Mouse (Mus musculus): ENCODE results near the gene Fnbp1l. TPM values are rescaled to one million over a fixed set of nuclear protein-coding genes. Genes with fewer than 3 reads are reported as not detected.
A peak's percentile ranks its signal among the peaks of the same experiment; 100 is the strongest.

The Fnbp1l gene
- polyA plus RNA-seq, 1 experiment from 2014 or later: 4.0 TPM

DNA sequence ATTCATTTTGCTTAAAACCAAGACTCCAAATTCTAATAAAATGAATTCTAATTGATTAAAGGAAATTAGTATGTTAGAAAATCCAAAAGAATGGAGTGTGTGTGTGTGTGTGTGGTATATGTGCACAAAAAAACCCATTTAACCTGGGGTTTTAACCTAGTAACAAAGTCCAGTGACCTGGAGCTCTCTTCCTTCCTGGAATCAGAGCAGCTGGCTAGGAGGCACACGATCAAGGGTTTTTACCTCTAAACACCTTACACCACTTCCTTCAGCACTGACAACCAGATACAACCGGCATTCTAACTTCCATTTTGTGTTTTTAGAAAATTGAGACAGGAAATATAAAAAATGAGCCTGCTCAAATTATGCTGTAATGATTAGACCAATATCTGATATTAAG is 74.2 kb downstream of the Fnbp1l start:
- Histone ChIP-seq H3K36me3 (replicated peaks; ENCODE audit: insufficient read depth, low read length) (peaks cover 7% of the 10 kb centered on the region; the same call in 1 of the 2 replicates), H3K9me3 (ENCODE audit: low read length) (no peaks in the 10 kb centered on the region), H3K9ac (replicated peaks) (no peak overlapping the region), H3K27me3 (ENCODE audit: insufficient read depth, low read length) (no peaks in the 10 kb centered on the region), H3K4me3 (ENCODE audit: low read depth, low read length) (no peak overlapping the region), H3K27ac (ENCODE audit: low read depth) (no peak overlapping the region), H3K4me2 (ENCODE audit: low read depth, low read length) (no peak overlapping the region), H3K4me1 (ENCODE audit: insufficient read depth) (0 out of 2 replicates have a peak, but pooled peaks cover 3% of the 10 kb centered on the region)
- ATAC-seq (no peak), DNase-seq (no peak)
- TF ChIP-seq CTCF (IDR thresholded peaks at IDR 0.05; ENCODE audit: low read depth): no peak
- TF ChIP-seq EP300 (IDR thresholded peaks at IDR 0.05; ENCODE audit: low read depth): no peak
- 27% methylated on average over 2 of the region's 2 CpGs for WGBS (ENCODE audit: insufficient replicate concordance)

DNA sequence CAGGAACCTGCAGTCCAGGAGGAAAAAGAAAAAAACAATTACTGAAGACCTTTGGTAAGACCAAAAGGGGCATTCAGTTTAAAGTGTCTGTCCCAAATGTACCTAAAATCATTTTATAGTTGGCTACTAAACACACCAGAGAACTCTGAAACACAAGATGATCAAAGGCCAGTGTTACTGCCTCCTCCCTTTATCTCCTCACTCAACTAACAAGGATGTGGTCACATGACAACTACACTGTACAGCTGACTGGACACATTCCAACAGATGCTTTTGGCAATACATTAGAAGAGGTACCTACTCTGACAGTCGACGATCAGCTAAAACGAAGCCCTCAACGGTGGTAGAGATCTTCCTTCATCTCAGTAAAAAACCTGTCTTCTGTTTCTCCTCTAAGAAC is 78.6 kb downstream of the Fnbp1l start:
- no peak overlapping the region for H3K4me2 ChIP-seq (ENCODE audit: low read depth, low read length)
- WGBS (ENCODE audit: insufficient replicate concordance): 75% methylated on average over 4 of the region's 4 CpGs
- DNase-seq: no peak
- no peaks in the 10 kb centered on the region for H3K27me3 ChIP-seq (ENCODE audit: insufficient read depth, low read length)
- H3K36me3 ChIP-seq (replicated peaks; ENCODE audit: insufficient read depth, low read length): peaks cover 7% of the 10 kb centered on the region; the same call in 1 of the 2 replicates
- no peaks in the 10 kb centered on the region for H3K9me3 ChIP-seq (ENCODE audit: low read length)
- H3K27ac ChIP-seq (ENCODE audit: low read depth): no peak overlapping the region
- TF ChIP-seq CTCF (IDR thresholded peaks at IDR 0.05; ENCODE audit: low read depth) (no peak), EP300 (IDR thresholded peaks at IDR 0.05; ENCODE audit: low read depth) (no peak)
- no peak overlapping the region for H3K9ac ChIP-seq (replicated peaks)
- ATAC-seq: no peak
- no peaks in the 10 kb centered on the region for H3K4me1 ChIP-seq (ENCODE audit: insufficient read depth)
- H3K4me3 ChIP-seq (ENCODE audit: low read depth, low read length): no peak overlapping the region

DNA sequence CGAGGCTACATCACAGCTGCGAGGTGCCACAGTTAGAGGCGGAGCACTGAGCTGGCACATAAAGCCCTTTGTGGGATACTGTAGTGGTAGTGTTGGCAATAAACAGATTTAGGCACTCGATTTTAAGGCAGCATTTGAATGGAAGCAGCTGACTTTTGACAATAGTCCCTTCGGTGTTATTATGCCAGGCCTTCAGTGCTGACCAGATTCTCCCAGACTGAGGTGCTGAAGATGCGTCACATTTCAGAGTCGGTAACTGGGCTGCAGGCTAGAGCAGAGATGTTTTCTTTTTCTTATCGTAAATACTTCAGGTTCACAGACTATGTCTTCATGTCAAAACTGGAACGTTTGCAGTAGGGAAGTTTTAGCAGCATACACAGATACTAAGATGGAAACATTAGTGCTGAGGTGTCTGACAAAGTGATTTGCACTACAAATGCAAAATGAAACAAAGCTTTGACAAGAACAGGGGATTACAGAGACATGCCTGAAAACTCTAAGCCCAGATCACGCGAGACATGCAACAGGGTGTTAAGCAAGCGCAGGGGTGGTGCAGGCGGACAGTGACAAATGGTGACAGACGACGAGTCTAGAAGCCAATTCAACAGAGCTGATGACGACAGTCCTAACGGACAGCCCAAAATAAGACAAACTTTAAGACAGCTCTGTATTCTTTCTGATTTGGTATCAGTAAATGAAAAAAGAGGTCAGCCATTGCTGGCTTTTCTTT is 79.4 kb downstream of the Fnbp1l start:
- ATAC-seq (no peak), DNase-seq (no peak)
- Histone ChIP-seq H3K9me3 (ENCODE audit: low read length) (no peaks in the 10 kb centered on the region), H3K4me3 (ENCODE audit: low read depth, low read length) (no peak overlapping the region), H3K4me2 (ENCODE audit: low read depth, low read length) (no peak overlapping the region), H3K9ac (replicated peaks) (no peak overlapping the region), H3K36me3 (replicated peaks; ENCODE audit: insufficient read depth, low read length) (peaks cover 7% of the 10 kb centered on the region; the same call in 1 of the 2 replicates), H3K27ac (ENCODE audit: low read depth) (no peak overlapping the region), H3K4me1 (ENCODE audit: insufficient read depth) (no peaks in the 10 kb centered on the region), H3K27me3 (ENCODE audit: insufficient read depth, low read length) (no peaks in the 10 kb centered on the region)
- no peak for TF ChIP-seq CTCF (IDR thresholded peaks at IDR 0.05; ENCODE audit: low read depth)
- no peak for TF ChIP-seq EP300 (IDR thresholded peaks at IDR 0.05; ENCODE audit: low read depth)
- 73% methylated on average over 17 of the region's 17 CpGs for WGBS (ENCODE audit: insufficient replicate concordance)

DNA sequence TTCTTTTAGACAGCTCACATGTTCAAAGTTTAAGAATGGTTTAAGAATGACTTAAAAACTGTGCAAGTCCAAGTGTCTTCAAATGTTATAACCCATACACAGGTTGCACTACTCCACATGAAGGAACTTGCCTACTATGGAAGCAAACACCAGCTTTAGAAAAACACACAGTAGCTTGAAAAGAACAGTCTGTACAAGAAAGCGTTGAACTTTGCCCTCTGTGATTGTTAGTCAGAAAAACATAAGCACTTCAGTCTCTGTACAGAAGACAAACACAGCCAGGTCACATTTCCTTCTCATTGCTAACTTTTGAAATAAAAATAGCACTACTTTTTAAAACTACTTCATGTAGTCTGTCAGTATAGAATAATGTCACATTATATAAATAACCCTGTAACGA is 80.7 kb downstream of the Fnbp1l start:
- DNase-seq: no peak
- Histone ChIP-seq H3K4me3 (ENCODE audit: low read depth, low read length) (no peak overlapping the region), H3K27me3 (ENCODE audit: insufficient read depth, low read length) (no peaks in the 10 kb centered on the region), H3K9ac (replicated peaks) (no peak overlapping the region), H3K4me2 (ENCODE audit: low read depth, low read length) (no peak overlapping the region), H3K27ac (ENCODE audit: low read depth) (no peak overlapping the region), H3K9me3 (ENCODE audit: low read length) (no peaks in the 10 kb centered on the region), H3K36me3 (replicated peaks; ENCODE audit: insufficient read depth, low read length) (0 out of 2 replicates have a peak, but pooled peaks cover 2% of the 10 kb centered on the region), H3K4me1 (ENCODE audit: insufficient read depth) (no peaks in the 10 kb centered on the region)
- TF ChIP-seq CTCF (IDR thresholded peaks at IDR 0.05; ENCODE audit: low read depth) (no peak), EP300 (IDR thresholded peaks at IDR 0.05; ENCODE audit: low read depth) (no peak)
- WGBS (ENCODE audit: insufficient replicate concordance): 73% methylated on average over 2 of the region's 2 CpGs
- ATAC-seq: no peak

DNA sequence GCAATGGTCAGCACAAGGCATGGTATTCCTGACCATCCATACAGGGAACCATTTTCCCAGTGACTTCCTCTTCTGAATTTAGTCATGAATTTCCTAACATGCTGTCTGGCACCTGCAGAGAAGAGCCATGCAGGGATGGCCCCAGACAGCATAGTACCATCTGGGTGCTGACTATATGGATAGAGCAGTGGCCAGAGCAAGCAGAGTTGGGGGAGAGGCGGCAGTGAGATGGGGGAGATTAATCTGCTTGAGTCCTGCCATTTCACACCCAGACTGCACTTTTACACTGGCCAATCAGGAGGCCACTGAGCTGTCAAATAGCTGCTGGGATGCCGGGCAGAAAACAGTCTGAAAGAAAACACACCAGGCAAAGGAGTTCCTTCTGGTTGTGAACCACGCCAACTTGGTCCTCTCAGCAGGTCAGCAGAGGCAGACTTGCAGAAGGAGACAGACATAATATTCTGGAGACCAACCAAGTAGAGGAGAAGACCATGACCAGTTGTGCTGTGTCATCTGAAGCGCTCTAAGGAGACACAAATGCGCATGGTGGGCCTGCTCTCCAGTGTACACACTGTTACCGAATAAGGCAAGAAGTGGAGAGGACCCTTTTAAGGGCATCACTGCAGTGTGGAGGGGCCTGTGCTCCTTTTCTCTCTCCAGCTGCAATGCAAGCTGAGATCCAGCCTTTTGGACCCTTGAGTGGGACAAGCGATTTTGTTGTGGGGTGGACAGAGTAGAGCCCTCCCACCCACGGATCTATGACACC is 83.4 kb downstream of the Fnbp1l start:
- Histone ChIP-seq H3K4me3 (ENCODE audit: low read depth, low read length) (no peak overlapping the region), H3K4me2 (ENCODE audit: low read depth, low read length) (no peak overlapping the region), H3K27ac (ENCODE audit: low read depth) (no peak overlapping the region), H3K36me3 (replicated peaks; ENCODE audit: insufficient read depth, low read length) (no peaks in the 10 kb centered on the region; the same call in 1 of the 2 replicates), H3K4me1 (ENCODE audit: insufficient read depth) (no peaks in the 10 kb centered on the region), H3K9me3 (ENCODE audit: low read length) (no peaks in the 10 kb centered on the region), H3K9ac (replicated peaks) (no peak overlapping the region), H3K27me3 (ENCODE audit: insufficient read depth, low read length) (no peaks in the 10 kb centered on the region)
- DNase-seq (no peak), ATAC-seq (no peak)
- TF ChIP-seq CTCF (IDR thresholded peaks at IDR 0.05; ENCODE audit: low read depth) (no peak), EP300 (IDR thresholded peaks at IDR 0.05; ENCODE audit: low read depth) (no peak)
- WGBS (ENCODE audit: insufficient replicate concordance): 78% methylated on average over 8 of the region's 8 CpGs

DNA sequence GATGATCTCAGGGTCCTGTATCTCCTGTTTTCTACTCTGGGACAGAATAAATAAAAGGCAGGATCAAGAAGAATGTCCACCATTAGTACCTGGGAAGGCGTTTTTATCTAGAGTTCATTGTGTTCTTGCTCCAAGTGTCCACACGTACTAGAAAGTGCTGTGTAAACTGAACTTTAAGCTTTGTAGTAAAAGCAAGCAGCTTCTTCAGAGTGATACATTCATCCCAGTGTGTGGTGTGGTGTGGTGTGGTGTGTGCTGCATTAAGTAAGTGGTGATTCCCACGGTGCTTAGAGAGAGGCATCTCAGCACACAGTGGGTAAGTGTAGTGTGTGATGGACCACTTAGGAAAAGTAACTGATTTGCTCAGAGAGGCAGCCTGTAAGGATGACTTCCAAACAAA is 91.0 kb downstream of the Fnbp1l start:
- no peak overlapping the region for H3K4me2 ChIP-seq (ENCODE audit: low read depth, low read length)
- WGBS (ENCODE audit: insufficient replicate concordance): 46% methylated on average over 3 of the region's 3 CpGs
- no peaks in the 10 kb centered on the region for H3K27me3 ChIP-seq (ENCODE audit: insufficient read depth, low read length)
- no peak for TF ChIP-seq CTCF (IDR thresholded peaks at IDR 0.05; ENCODE audit: low read depth)
- TF ChIP-seq EP300 (IDR thresholded peaks at IDR 0.05; ENCODE audit: low read depth): no peak
- ATAC-seq: peak; percentile 21; the same call in 1 of the 2 replicates
- peaks cover 5% of the 10 kb centered on the region for H3K36me3 ChIP-seq (replicated peaks; ENCODE audit: insufficient read depth, low read length)
- peak; percentile 6 for DNase-seq
- no peak overlapping the region for H3K4me3 ChIP-seq (ENCODE audit: low read depth, low read length)
- H3K9ac ChIP-seq (replicated peaks): no peak overlapping the region
- no peaks in the 10 kb centered on the region for H3K9me3 ChIP-seq (ENCODE audit: low read length)
- H3K4me1 ChIP-seq (ENCODE audit: insufficient read depth): no peaks in the 10 kb centered on the region; the same call in none of the 2 replicates
- 0 out of 2 replicates have a peak overlapping the region, but pooled peaks have one; percentile 8 for H3K27ac ChIP-seq (ENCODE audit: low read depth)
